Mouse (Mus musculus) heart, embryonic 13.5 days (tissue): ENCODE data around the gene Adamtsl5. TPM values are rescaled to one million over a fixed set of nuclear protein-coding genes. Genes with fewer than 3 reads are reported as not detected.

ENCODE experiments used
- ATAC-seq: fragments of 200-750 bp; cut with Nextera tagmentation; 2 replicates; pipeline ENCODE4 v1.8.0; 2017; ENCODE audit warnings: moderate TSS enrichment; ENCODE audit not compliant: insufficient number of reproducible peaks, low FRiP score, low TSS enrichment; ENCODE audit errors: extremely low read depth
- H3K27ac ChIP-seq: fragments of 300-500 bp; sonication (generic); replicated peaks from 2 replicates; pipeline ENCODE4 v1.5.1; 2015; ENCODE audit warnings: moderate library complexity, mild to moderate bottlenecking, inconsistent platforms
- H3K27me3 ChIP-seq: fragments of 300-500 bp; sonication (generic); replicated peaks from 2 replicates; pipeline ENCODE4 v1.6.1; 2015; ENCODE audit warnings: mild to moderate bottlenecking, inconsistent platforms
- H3K36me3 ChIP-seq: fragments of 300-500 bp; sonication (generic); 2 replicates; pipeline ENCODE4 v1.6.1; 2015; ENCODE audit warnings: mild to moderate bottlenecking, inconsistent platforms
- H3K4me1 ChIP-seq: fragments of 300-500 bp; sonication (generic); 2 replicates; pipeline ENCODE4 v1.6.1; 2015; ENCODE audit warnings: inconsistent platforms
- H3K4me2 ChIP-seq: fragments of 300-500 bp; sonication (generic); 2 replicates; pipeline ENCODE4 v1.6.1; 2015; ENCODE audit warnings: inconsistent platforms, mild to moderate bottlenecking, moderate library complexity
- H3K4me3 ChIP-seq: fragments of 300-500 bp; sonication (generic); 2 replicates; pipeline ENCODE4 v1.5.1; 2015; ENCODE audit warnings: moderate library complexity, mild to moderate bottlenecking, inconsistent platforms
- H3K9ac ChIP-seq: fragments of 300-500 bp; sonication (generic); 2 replicates; pipeline ENCODE4 v1.6.1; 2015; ENCODE audit warnings: inconsistent platforms, mild to moderate bottlenecking, moderate library complexity
- H3K9me3 ChIP-seq: fragments of 300-500 bp; sonication (generic); 2 replicates; pipeline ENCODE4 v1.6.1; 2016; ENCODE audit warnings: inconsistent platforms
- WGBS: fragments of 180-500 bp; shearing (Covaris S2); methylation state at CpG from one replicate; pipeline ENCODE4 v1.1.7; 2015; ENCODE audit warnings: mixed read lengths; 5-methylcytosine and 5-hydroxymethylcytosine counted together
- polyA plus RNA-seq: library from polyadenylated mRNA; unstranded; fragments of >200 nt; fragmentation: Nextera tagmentation; extraction: Ambion mirVana; gene quantifications from 2 replicates; pipeline ENCODE4 v1.2.1, GENCODE M21; 2015

Gene Adamtsl5
- polyA plus RNA-seq, 1 experiment from 2014 or later = 6.5 TPM

DNA sequence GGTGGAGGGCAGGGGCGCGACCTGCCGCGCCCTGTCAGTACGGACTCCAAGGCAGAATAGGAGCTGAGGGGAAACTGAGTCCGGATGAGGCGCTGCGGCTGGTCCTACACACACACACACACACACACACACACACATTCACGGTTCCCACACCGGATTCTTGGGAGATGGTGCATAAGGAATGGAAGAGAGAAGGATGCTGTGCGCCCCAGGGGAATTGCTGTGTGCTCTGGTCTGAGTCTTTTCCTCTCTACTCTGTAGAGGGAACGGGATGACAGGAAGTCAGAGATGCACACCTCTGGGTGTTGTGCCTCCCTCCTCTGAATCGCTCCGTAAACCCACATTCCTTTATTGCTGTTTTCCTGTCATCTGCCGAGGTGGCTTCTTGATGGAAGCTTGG is 48.9 kb downstream of the Adamtsl5 start:
- peaks cover 8% of the 10 kb centered on the region for H3K36me3 ChIP-seq
- 14% methylated on average over 14 of the region's 15 CpGs for WGBS

DNA sequence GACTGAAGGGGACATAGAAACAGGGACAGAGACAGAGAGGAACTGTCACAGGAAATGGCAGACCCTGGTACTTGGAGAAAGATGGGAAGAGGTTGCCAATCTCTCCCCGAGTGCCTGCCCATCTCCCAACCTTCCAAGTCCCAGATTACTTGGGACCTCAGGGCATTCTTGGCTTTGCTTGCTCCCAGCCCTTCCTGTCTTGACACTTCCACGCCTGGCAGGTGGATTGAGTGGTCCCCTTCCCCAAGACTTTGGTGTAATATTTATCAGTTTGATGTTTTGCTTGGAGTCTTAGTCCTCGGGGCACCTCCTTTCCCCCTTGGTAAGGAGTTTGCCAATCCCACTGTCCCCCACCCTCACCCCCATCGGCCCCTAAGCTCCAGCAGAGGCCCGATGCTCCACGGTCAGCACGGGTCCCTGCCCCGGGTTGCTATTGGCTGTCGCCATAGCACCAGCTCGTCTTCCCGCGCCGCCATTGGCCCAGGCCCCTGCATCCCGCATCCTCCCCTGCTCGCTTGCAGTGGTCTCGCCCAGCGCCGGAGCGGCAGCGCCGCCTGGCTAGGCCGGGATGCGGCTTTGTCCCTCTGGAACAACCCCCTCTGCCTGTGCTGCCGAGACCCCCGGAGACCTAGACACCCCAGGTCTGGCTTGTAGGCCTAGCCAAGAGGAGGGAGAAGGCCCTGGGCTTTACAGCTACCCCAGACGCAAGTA is 49.5 kb downstream of the Adamtsl5 start:
- Histone ChIP-seq H3K27ac (no peak overlapping the region), H3K36me3 (peaks cover 14% of the 10 kb centered on the region), H3K4me2 (peak overlapping the region; percentile 24), H3K9ac (peak overlapping the region; percentile 40; the same call in 1 of the 2 replicates), H3K4me1 (peaks cover 47% of the 10 kb centered on the region), H3K4me3 (peak overlapping the region; percentile 23), H3K9me3 (no peaks in the 10 kb centered on the region), H3K27me3 (peaks cover 73% of the 10 kb centered on the region)
- 4% methylated on average over 26 of the region's 26 CpGs for WGBS
- no peak for ATAC-seq

More for the DNA sequence above, 48.9 kb downstream of the Adamtsl5 start:
- H3K9ac ChIP-seq = peak overlapping the region; percentile 40; the same call in 1 of the 2 replicates
- H3K4me1 ChIP-seq = peaks cover 41% of the 10 kb centered on the region
- no peak overlapping the region for H3K27ac ChIP-seq
- H3K27me3 ChIP-seq = peaks cover 79% of the 10 kb centered on the region
- H3K9me3 ChIP-seq = no peaks in the 10 kb centered on the region
- peak overlapping the region; percentile 23 for H3K4me3 ChIP-seq
- ATAC-seq = no peak
- H3K4me2 ChIP-seq = peak overlapping the region; percentile 24

DNA sequence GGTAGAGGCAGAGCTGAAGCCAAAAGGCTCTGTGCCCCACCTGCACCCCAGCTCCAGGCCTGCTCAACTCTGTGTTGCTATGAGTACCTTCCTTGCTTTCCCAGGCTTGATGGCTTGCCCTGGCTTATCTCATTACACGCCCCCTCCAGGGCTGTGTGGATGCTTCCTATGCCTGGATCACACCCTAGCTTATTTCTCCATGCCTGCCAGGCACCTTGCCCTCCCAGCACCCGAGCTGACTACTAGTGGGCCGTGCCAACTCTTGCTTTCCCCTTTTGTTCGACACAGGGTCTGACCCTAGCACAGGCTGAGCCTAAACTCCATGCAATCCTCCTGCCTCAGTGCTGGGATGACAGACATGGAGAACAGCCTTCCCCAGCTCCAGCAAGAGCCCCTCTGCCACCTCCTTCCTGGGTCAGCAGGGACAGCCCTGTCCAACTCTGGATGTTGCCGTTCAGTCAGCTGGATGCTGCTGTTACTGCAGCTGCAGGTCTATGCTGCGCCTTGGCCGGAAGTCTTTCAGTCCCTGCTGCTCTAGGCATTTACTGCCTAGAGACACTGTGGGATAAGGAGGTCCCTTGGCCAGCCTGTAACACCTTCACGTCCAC is 50.6 kb downstream of the Adamtsl5 start:
- no peak for ATAC-seq
- Histone ChIP-seq H3K27me3 (peaks cover 63% of the 10 kb centered on the region), H3K4me2 (no peak overlapping the region), H3K9ac (peak overlapping the region; percentile 8; the same call in 1 of the 2 replicates), H3K36me3 (peaks cover 21% of the 10 kb centered on the region), H3K9me3 (no peaks in the 10 kb centered on the region), H3K27ac (no peak overlapping the region), H3K4me3 (no peak overlapping the region), H3K4me1 (peaks cover 53% of the 10 kb centered on the region)
- WGBS = 50% methylated on average over 8 of the region's 8 CpGs

DNA sequence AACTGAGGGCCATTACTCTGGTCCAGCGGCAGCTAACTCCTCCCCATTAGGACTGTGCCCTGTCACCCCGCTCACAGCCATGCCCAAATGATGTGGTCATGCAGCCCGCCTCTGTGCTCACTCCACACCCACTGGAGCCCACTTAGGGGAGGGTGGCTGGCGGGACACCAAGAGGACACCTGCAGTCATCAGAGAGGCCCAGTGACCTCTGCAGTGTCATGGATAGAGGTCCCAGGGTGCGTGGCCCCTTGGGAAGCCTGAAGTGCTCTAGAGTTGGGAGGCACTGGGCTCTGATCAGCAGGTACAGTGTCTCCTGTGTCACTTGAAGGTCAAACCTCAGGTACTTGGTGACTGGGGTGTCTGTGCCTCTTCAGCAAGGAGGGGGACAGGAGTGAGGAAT is 51.4 kb downstream of the Adamtsl5 start:
- no peaks in the 10 kb centered on the region for H3K9me3 ChIP-seq
- 66% methylated on average over 5 of the region's 5 CpGs for WGBS
- peak overlapping the region; percentile 78 for H3K4me2 ChIP-seq
- H3K9ac ChIP-seq = 0 out of 2 replicates have a peak overlapping the region, but pooled peaks have one; percentile 78
- H3K4me1 ChIP-seq = peaks cover 47% of the 10 kb centered on the region
- H3K36me3 ChIP-seq = peaks cover 21% of the 10 kb centered on the region
- no peak overlapping the region for H3K4me3 ChIP-seq
- H3K27me3 ChIP-seq = peaks cover 55% of the 10 kb centered on the region
- H3K27ac ChIP-seq = no peak overlapping the region
- no peak for ATAC-seq

DNA sequence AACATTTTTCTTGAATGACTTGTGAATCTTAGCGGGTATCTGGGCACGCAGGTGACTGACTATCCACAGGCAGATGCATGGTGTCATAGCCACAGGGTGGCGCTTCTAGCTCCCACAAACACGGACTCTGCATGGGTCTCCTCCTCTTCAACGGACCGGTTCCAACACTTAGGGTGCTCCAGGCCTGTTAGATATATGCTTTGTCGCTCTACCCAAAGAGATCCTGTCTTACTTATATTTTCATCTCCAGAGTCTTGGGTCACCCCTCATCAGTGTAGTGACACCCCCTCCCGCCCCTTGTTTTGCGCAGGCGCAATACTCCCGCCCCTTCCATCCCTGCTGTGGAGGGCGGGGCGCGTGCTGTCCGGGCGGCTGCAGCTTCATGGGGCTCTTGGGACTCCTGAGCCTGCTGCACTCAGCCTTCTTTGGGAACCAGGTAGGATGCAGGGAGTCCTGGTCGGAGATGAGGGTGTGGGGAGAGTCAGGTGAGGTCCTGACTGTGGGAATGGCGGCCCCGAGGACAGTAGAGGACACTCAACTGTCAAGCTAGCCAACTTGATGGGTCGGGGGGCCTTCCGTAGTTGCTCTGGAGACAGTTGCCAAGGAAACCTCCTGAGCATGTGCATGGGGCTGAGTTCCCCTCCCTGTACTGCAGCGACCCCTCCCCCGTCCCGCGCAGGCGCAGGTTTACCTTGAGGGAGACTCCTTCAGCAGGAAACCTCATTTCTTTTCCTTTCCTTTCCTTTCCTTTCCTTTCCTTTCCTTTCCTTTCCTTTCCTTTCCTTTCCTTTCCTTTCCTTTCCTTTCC is 52.4 kb downstream of the Adamtsl5 start, which contains the start of gene Apc2:
Gene Apc2 (plus strand): TSS at position 360 of the 808 bp plus-strand sequence.
- Histone ChIP-seq H3K4me1 (peaks cover 46% of the 10 kb centered on the region), H3K36me3 (peaks cover 21% of the 10 kb centered on the region), H3K27ac (no peak within 1 kb of the TSS), H3K4me2 (peak within 1 kb of the TSS; percentile 78), H3K27me3 (peaks cover 45% of the 10 kb centered on the region), H3K9ac (peak within 1 kb of the TSS; percentile 78), H3K4me3 (peak within 1 kb of the TSS; percentile 54), H3K9me3 (no peaks in the 10 kb centered on the region)
- 1% methylated on average over 26 of the region's 26 CpGs for WGBS
- no peak for ATAC-seq

DNA sequence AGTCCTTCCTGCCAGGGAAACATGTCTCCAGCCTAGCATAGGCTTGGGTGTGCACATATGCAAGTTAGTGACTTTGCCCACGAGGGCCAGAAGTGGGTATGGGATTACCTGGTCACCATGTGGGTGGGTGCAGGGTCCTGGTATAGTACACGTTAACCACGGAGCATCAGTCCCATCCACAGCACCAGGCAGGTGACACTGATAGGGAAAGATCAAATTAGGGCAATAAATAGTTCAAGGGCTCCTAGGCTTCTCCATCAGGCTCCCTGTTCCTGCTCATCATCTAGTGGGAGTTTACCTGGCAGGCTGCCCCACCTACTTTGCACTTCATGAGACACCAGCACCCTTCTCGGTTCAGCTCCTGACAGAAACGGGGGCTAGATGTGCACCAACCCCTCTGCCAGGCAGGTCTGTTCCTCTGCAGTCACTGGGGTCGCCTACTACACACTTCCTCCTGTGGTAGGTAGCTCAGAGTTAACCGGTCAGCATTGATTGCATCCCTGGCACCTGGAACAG is 53.4 kb downstream of the Adamtsl5 start:
- Histone ChIP-seq H3K27ac (no peak overlapping the region), H3K4me3 (no peak overlapping the region), H3K4me1 (peaks cover 46% of the 10 kb centered on the region), H3K36me3 (peaks cover 21% of the 10 kb centered on the region), H3K9ac (no peak overlapping the region), H3K4me2 (no peak overlapping the region), H3K27me3 (peaks cover 36% of the 10 kb centered on the region), H3K9me3 (no peaks in the 10 kb centered on the region)
- no peak for ATAC-seq
- WGBS = 40% methylated on average over 7 of the region's 7 CpGs

DNA sequence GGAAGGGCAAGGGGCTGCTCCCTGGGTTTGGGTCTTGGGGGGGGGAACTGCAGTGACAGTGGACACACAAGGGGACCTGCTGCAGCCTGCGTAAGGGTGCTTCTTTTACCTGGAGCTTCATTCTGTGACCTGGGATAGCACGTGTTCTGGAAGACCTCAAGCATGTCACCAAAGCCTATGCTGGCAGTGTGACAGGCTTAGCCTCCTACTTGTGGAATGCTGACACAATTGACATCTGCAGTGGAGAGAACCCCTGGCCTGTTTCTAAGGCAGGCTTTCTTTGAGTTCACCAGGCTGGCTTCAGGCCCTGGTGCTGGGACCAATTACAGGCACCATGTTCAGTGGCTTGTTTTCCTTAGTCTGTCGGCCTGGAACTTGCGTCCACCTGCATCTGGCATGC is 53.9 kb downstream of the Adamtsl5 start:
- Histone ChIP-seq H3K9ac (peak overlapping the region; percentile 41; the same call in 1 of the 2 replicates), H3K9me3 (no peaks in the 10 kb centered on the region), H3K4me2 (no peak overlapping the region; the same call in 1 of the 2 replicates), H3K36me3 (peaks cover 22% of the 10 kb centered on the region), H3K4me1 (peaks cover 46% of the 10 kb centered on the region), H3K27ac (no peak overlapping the region), H3K4me3 (0 out of 2 replicates have a peak overlapping the region, but pooled peaks have one; percentile 75), H3K27me3 (peaks cover 30% of the 10 kb centered on the region)
- ATAC-seq = no peak
- WGBS = 68% methylated on average over 4 of the region's 4 CpGs

DNA sequence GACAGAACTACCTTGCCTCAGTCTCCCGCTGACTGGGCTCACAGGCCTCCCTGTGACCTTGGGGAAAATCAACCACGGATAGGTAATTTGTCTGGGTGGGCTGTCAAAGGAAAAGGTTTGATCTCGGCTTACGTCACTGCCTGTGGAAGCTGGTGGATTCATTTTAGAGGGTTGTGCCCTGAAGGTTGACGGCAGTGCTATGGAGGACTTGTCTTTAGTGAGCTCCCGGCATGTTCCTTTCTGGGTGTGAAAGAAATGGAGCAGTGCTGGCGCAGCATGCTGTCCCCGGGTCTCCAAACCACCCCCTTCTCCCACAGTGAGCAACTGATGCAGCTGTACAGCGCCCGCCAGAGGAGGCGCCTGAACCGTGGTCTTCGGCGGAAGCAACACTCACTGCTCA is 54.9 kb downstream of the Adamtsl5 start:
- no peak for ATAC-seq
- H3K27ac ChIP-seq = peak overlapping the region; percentile 84
- peaks cover 31% of the 10 kb centered on the region for H3K36me3 ChIP-seq
- H3K4me2 ChIP-seq = peak overlapping the region; percentile 85
- H3K4me1 ChIP-seq = peaks cover 46% of the 10 kb centered on the region
- H3K27me3 ChIP-seq = peaks cover 20% of the 10 kb centered on the region
- H3K9me3 ChIP-seq = no peaks in the 10 kb centered on the region
- H3K9ac ChIP-seq = peak overlapping the region; percentile 95
- WGBS = 25% methylated on average over 14 of the region's 14 CpGs
- peak overlapping the region; percentile 75 for H3K4me3 ChIP-seq

DNA sequence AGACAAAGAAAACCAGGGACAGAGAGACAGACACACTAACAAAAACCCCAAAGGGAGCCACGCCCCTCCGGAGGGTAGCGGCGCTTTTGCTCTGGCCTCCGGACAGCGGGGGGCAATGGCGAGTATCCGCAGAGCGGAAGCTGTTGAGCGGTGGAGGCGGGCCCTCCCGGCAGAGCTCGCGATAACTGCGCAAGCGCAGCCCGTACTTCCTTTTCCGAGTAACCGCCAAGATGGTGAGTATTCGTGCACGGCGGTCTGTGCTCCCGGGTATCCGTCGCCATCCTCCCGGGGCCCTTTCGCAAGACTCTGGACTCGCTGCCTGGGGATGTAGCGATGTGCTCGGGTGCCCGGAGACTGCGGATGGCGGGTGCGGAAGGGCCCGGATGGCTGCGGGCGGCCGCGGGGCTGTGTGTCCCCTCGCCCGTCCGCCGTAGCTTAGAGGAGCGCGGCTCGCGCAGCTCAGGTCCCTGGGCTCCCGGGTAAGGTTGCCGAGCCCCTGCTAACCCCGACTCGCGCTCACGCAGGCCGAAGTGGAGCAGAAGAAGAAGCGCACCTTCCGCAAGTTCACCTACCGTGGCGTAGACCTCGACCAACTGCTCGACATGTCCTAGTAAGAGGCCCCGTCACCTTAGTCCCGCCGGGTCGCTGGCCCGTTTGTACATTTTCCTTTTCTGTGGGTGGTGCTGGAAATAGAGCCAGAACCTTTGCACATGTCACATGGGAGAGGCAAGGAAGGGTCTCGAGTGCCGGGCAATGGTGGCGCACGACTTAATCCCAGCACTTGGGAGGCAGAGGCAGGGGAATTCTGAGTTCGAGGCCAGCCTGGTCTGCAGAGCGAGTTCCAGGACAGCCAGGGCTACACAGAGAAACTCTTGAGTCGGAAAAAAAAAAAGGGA is 55.7 kb downstream of the Adamtsl5 start, which contains the start of gene Rps15:
Gene Rps15 (plus strand): TSS at position 203 of the 896 bp plus-strand sequence.
- peaks cover 40% of the 10 kb centered on the region for H3K36me3 ChIP-seq
- peak within 1 kb of the TSS; percentile 95 for H3K9ac ChIP-seq
- H3K9me3 ChIP-seq = no peaks in the 10 kb centered on the region
- peaks cover 12% of the 10 kb centered on the region for H3K27me3 ChIP-seq
- WGBS = under 1% methylated on average over 72 of the region's 72 CpGs
- H3K4me2 ChIP-seq = peak within 1 kb of the TSS; percentile 85
- peak within 1 kb of the TSS; percentile 84 for H3K27ac ChIP-seq
- peak within 1 kb of the TSS; percentile 75 for H3K4me3 ChIP-seq
- H3K4me1 ChIP-seq = peaks cover 44% of the 10 kb centered on the region
- peak; percentile 83 for ATAC-seq
